Mouse (Mus musculus) frontal cortex, adult 2 months (tissue): ENCODE results near the gene Slc9a2. TPM values are rescaled to one million over a fixed set of nuclear protein-coding genes. Genes with fewer than 3 reads are reported as not detected.

Experiments
- DNase-seq, 2 experiments: peaks; one replicate each; pipeline ENCODE4 v3.0.0; 2022; ENCODE audit warnings: low spot score in 1 of 2; ENCODE audit errors: extremely low spot score in 1 of 2
- polyA plus RNA-seq: library from polyadenylated mRNA; depleted of rRNA; stranded (reverse); fragments of >200 nt; gene quantifications from 2 replicates; pipeline ENCODE4 v1.2.3, GENCODE M21; 2012; rRNA removed

The Slc9a2 gene
- polyA plus RNA-seq, 1 experiment: 4.9 TPM

DNA sequence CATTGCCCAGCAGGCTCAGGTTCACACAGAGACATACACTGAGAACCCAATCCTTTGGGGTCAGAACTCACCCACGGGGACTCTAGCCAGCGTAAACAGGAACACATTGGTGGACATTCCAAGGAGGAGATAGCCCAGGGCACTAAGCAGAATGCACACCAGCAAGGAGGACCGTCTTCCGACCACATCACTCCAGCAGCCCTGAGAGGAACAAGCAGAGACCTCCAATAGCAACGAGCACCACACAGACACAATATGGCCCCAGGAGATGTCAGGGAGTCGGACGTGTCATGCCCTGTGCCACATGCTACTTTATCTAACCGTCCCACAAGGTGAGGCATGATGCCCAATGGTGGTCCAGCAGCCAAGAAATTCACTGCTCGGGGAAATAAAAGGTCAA is 103.9 kb downstream of the Slc9a2 start:
- DNase-seq: no peak

DNA sequence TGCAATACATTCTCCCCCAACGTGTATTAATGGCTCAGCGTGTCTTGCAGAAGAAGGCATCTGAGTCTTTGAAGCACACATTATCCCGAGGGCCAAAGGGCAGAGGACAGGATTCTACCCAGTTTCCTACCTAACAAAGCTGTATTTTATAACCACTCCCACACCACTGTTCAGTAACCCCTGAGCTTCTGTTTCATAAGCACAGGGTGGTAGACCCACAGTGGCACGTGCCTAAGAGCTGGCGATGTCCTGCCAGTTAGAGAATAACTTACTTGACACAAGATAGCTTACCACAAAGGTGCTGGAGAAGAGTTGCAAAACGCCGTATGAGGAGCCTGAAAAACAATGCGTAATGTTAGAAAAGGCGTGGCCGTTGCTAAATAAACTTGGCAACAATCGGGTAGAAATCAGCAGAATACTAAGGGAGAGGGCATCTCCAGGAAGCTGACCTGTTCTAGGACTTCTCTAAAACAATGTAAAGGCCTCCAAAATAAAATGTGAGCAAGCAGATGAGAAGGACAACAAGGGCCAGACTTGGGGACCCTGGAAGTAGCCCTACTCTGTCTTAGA is 105.6 kb downstream of the Slc9a2 start:
- DNase-seq: no peak

DNA sequence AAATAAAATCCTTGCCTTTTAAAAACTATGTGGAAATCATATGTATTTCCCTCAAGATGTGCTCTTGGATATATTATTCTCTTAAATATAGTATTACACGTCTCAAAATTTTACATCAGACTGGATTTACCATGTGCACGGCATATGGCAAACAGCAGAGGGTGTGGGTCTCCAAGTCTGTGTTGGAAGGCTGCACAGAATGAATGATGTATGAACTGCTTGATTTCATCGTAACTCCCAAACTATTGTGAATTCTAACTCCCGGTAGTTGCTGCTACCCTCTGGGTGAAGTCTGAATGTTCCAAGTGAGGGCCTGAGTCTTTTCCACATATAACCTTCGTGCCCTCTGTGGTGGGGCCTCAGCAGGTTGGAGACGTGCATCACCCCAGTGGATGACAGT is 108.6 kb downstream of the Slc9a2 start:
- no peak for DNase-seq

DNA sequence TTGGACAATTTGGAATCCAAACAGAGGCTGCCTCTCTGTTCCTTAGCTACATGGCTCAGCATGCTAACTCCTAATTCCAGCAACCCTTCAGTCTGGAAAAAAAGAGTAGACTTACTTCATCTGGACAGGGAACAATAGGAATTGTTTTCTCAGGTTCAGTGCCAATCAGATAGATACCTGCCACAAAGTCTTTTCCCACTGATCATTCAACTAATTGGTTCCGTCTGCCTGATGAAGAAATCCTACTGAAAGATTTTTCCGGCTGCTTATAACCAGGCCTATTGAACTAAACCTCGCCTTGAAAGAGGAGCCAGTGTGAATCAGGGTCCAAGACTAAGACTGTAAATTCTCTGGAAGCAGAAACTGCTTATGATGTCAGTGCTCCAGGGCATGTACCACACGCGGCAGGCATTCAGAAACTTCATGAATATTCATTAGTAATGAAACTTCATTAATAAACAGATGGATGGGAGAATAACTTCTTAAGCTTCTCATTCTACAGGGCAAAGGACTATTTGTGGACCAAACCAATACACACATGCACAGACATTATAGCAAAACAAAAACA is 109.4 kb downstream of the Slc9a2 start:
- no peak for DNase-seq

DNA sequence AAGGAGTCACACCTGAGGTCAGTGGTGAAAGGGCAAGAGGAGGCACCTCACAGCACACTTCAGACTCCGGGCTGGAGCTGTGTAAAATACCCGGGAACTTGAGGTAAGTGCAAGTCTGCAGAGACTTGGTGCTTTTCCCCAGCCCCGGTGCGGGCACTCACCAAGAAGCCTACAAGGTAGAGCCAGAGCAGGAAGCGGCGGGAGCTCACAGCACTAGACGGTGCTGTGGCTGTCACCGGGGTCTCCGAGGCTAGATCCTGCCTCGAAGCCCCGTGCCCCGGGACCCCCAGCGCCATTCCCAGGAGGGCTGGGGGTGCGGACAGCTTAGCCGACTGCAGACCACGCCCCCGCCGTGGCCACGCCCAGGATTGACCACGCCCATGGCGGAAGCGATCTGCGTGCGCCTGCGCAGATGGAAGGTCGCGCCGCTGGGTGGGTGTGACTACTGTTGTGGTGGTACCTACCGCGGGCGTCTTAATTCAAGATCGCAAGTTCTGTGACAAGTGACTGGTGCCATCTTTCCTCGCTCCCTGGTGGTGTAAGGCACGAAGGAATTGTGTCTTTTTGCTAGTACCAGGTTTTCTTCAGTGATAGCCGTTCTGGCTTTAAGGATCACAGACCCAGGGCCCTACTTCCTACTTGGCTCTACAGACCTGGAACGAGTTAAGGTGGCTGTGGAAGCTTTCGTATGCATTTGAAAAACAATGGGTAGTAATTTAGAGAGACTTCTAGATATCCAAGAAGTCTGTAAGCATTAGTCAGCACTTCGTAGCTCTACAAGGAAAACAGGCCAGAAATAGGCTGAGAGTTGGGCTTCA is 110.2 kb downstream of the Slc9a2 start, which contains the start of gene Mfsd9:
Mfsd9 (minus strand) TSS at position 364 of the 818 bp plus-strand sequence.
- DNase-seq: peak; percentile 58 to 91

DNA sequence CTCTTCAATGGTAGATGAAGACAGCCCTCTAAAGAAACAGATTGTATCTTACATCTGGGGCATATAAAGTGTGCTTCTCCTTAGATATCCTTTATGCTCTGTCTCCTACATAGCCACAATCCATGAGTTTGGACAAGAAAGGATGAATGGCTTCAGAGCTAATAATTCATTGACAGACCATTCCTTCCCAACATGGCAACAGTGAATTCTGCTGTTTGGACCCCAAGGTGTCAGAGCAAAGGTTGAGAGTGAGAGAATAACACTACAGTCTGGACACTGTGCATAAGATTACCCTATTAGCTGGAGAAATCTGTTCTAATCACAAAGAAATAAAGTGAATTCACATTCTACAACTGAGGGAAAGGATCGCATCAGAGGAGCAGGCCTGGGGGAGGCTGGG is 115.1 kb downstream of the Slc9a2 start:
- DNase-seq: no peak

DNA sequence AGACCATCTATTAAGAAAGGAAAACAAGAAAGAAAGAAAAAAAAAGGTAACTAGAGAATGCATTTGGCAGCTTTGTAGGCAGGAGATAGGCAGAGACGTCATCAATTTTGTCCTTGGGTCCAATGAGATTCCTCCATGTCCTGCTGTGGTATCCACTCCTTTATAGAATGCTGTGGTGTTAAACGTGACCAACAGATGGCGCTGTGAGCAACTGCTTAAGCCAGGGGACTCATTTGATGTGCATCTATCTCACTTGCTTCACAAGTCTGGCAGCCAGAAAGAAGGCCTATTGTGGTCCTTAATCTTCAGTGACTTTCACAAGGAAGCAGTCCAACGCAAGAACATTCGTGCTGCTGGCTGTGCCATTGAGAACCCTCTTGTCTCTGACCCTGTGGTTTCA is 117.0 kb downstream of the Slc9a2 start:
- DNase-seq: peak; percentile 21 to 78

DNA sequence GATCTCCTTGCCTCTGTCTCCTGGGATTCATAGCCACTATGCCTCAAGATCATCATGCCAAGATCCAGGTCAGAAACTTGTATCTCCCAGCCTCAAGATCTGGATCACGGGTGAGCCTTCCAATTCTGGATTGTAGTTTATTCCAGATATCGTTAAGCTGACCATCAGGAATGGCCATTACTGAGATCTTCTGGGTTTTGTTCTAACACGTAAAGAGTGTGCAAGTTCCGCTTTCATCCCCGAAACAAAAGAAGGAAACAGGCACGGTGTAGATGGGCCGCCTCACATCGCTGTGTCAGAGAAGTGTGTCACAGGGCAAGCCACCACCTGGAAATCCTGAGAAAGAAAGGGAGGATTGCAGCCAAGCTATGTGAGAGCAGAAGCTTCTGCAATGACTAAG is 118.7 kb downstream of the Slc9a2 start:
- DNase-seq: no peak

DNA sequence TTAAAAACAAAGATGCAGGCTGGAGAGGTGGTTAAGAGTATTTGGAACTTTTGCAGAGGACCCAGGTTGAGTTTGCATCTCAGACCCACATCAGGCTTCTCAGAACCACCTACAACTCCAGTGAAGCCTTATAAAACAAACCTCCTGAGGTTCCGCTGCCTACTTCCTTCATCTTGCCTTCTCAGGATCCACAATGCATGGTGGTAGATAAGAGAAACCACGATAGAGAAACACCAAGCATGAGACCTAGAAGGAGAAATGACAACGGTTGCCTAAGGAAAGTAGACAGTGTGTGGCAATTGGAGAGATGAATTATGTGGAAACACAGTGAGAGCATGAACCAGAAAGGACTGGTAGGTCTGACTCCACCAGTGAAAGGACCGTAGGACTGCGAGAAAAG is 120.5 kb downstream of the Slc9a2 start:
- DNase-seq: no peak

DNA sequence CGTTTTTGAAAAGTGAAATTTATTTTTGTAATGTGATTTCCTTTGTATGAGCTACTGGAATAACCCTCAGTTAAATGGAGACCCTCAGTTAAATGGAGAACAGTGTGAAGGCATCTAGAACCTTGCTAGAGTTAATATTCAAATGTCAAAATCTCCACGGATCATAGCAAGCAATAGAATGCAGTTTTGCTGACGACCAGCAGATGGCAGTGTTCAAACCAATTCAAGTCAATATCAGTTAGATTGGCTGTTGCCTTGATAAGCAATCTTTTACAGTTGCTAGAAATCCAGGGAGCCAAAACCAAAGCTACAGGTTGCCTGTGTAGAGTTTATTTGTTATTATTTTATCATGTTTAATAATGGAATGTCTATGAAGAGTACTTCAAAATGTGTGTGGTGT is 122.4 kb downstream of the Slc9a2 start:
- peak in 1 of 2 experiments; percentile 79 for DNase-seq

DNA sequence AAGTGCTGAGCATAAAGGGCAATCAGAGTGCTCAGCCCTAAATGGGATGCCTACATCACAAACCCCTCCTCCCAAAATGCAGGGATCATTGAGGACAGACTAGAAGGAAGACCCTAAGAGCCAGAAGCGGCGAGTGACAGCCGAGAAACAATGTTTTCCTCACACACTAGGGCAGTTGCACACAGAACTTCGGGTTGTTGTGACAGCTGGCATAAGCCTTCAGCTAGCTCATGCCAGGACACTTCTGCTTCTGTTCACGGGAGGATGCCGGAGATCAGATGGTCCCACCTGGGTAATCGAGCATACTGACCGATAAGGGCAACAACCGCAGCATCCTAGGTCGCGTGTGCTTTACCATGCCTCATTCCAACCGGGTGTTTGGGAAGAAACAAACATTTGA is 123.7 kb downstream of the Slc9a2 start:
- no peak for DNase-seq

DNA sequence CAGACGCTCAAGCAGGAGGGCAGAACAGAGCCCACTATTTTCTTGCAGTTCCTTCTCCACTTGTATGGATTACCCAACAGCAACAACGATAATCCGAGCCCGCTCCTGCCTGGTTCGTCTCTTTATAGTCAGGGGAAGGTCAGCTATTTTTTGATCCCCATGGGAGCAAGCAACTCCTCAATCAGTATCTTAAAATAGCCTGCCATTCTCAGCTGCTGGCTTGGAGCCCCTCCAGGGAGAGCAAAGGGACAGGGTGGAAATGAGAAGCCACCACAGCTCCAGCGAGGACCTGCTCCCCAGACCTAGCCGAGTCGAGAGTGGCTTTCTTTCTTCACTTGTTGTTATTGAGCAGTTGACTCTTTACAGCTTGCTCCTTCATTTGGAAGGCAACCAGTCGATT is 125.0 kb downstream of the Slc9a2 start, which contains the start of gene Tmem182:
Tmem182 (plus strand) TSS at position 251 of the 400 bp plus-strand sequence.
- DNase-seq: no peak

DNA sequence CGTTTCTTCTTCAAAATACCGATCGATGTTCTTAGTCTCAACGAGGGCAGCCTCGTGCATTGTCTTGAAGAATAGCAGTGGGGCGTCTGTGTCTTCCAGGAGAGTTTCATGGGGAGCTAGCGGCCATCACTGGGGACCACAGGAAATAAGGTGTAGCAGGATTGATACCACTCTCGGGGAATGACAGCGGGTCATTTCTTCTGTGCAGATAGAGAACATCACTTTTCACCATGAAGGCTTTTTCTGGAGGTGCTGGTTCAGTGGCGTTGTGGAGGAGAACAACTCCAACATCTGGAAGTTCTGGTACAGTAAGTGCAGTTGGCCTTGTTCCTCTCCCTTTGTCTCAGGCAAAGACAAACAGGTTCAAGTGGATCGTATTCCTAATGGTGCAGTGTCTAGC is 125.5 kb downstream of the Slc9a2 start:
- no peak for DNase-seq

DNA sequence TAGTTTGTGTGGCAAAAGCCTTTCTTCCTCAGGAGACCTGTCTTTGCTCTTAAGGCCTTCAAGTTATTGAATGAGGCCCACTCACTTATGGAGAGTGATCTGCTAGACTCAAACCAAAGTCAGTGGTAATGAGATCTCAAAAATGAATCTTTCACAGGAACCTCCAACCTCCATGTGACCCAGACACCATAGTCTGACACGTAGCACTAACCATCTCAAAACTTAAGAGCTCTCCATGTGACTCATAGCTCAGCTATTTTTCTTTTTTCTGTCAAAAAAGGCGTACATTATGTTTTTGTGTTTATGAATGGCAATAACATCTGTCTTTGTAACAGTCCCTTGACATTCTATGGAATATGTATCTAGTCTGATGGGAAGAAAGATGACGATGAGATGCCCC is 128.3 kb downstream of the Slc9a2 start:
- no peak for DNase-seq

DNA sequence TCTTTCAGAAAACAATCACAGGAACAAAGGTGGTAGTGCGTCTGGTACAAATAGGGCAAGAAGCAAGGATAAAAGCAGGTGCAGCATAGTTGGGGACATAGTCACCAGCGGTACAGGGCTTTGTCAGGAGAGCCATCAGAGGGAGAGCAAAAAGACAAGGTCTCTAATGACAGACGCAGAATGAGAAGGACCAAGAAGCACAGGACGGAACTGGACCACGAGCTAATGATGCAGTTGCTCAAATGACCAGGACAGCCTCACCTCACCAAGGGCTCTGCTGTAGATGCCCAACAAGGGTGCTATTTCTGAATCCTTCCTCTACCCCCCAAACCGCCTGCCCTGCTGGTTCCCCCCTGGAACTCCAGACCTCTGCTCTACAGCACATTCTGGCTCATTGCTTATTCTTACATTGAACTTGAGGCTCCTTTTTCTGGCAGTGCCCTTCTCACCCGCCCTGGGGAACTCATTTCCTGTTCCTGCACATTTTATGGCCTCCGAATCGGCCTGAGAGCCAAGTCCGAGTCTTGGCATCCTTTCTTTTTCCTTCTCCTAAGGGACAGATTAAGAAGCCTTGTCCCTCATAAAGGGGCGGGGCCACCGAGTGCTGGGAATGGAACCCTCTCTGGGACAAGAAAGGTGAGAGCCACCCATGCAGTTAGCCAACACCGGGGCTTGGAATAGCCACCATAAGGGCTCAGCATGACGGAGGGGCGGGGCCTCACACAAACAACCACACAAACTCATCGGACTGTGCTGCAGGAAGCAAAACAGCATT is 134.9 kb downstream of the Slc9a2 start:
- no peak for DNase-seq

Other genes with a start within 250 kb of the Slc9a2 start
- 0.12 and 0.17 TPM in 2 replicates for gene Il18r1, start 215.0 kb upstream of the Slc9a2 start, polyA plus RNA-seq
- 0.02 and 0.06 TPM in 2 replicates for gene Il18rap, start 165.2 kb upstream of the Slc9a2 start, polyA plus RNA-seq
- gene Slc9a4, start 100.5 kb upstream of the Slc9a2 start, polyA plus RNA-seq: 2.3 and 3.4 TPM in 2 replicates
- 2.9 and 3.0 TPM in 2 replicates for gene Mfsd9, start 110.1 kb downstream of the Slc9a2 start, polyA plus RNA-seq
- 0.64 and 0.84 TPM in 2 replicates for gene Tmem182, start 125.0 kb downstream of the Slc9a2 start, polyA plus RNA-seq